Mouse (Mus musculus): ENCODE results near the gene Srgap2.
A peak's percentile ranks its signal among the peaks of the same experiment; 100 is the strongest.

The Srgap2 gene

GRCm38 (mm10) chr1:131345422-131346419 lies 181.4 kb downstream of the Srgap2 start:
- no peak for DNase-seq (ENCODE audit: low read depth, low spot score)

GRCm38 (mm10) chr1:131344691-131345090 lies 182.5 kb downstream of the Srgap2 start:
- DNase-seq (ENCODE audit: low read depth, low spot score) = no peak

GRCm38 (mm10) chr1:131336017-131336416 lies 191.1 kb downstream of the Srgap2 start:
- no peak for DNase-seq (ENCODE audit: low read depth, low spot score)

GRCm38 (mm10) chr1:131335604-131336003 lies 191.5 kb downstream of the Srgap2 start:
- no peak for DNase-seq (ENCODE audit: low read depth, low spot score)

- no peak for DNase-seq (ENCODE audit: low read depth, low spot score)
These were observed 196.0 kb downstream of the Srgap2 start for GRCm38 (mm10) chr1:131331180-131331579.

GRCm38 (mm10) chr1:131329093-131329492 lies 198.1 kb downstream of the Srgap2 start:
- peak; percentile 62 for DNase-seq (ENCODE audit: low read depth, low spot score)

GRCm38 (mm10) chr1:131327167-131327566 lies 200.0 kb downstream of the Srgap2 start:
- DNase-seq (ENCODE audit: low read depth, low spot score) = no peak

- no peak for DNase-seq (ENCODE audit: low read depth, low spot score)
These were observed 202.2 kb downstream of the Srgap2 start for GRCm38 (mm10) chr1:131324816-131325463.

- no peak for DNase-seq (ENCODE audit: low read depth, low spot score)
These were observed 207.4 kb downstream of the Srgap2 start for GRCm38 (mm10) chr1:131319598-131320330.

- no peak for DNase-seq (ENCODE audit: low read depth, low spot score)
These were observed 208.8 kb downstream of the Srgap2 start for GRCm38 (mm10) chr1:131318397-131318796.

GRCm38 (mm10) chr1:131317625-131318024 lies 209.5 kb downstream of the Srgap2 start:
- DNase-seq (ENCODE audit: low read depth, low spot score) = no peak

GRCm38 (mm10) chr1:131311284-131311683 lies 215.9 kb downstream of the Srgap2 start:
- no peak for DNase-seq (ENCODE audit: low read depth, low spot score)

- DNase-seq (ENCODE audit: low read depth, low spot score) = no peak
These were observed 216.8 kb downstream of the Srgap2 start for GRCm38 (mm10) chr1:131310237-131310818.

- DNase-seq (ENCODE audit: low read depth, low spot score) = no peak
These were observed 226.4 kb downstream of the Srgap2 start for GRCm38 (mm10) chr1:131300750-131301149.

GRCm38 (mm10) chr1:131299788-131300187 lies 227.4 kb downstream of the Srgap2 start:
- no peak for DNase-seq (ENCODE audit: low read depth, low spot score)

- DNase-seq (ENCODE audit: low read depth, low spot score) = no peak
These were observed 227.9 kb downstream of the Srgap2 start for GRCm38 (mm10) chr1:131299240-131299639.

GRCm38 (mm10) chr1:131298171-131298570 lies 229.0 kb downstream of the Srgap2 start:
- DNase-seq (ENCODE audit: low read depth, low spot score) = no peak

- no peak for DNase-seq (ENCODE audit: low read depth, low spot score)
These were observed 230.4 kb downstream of the Srgap2 start for GRCm38 (mm10) chr1:131296726-131297125.

- DNase-seq (ENCODE audit: low read depth, low spot score) = no peak
These were observed 232.0 kb downstream of the Srgap2 start for GRCm38 (mm10) chr1:131295200-131295599.

- no peak for DNase-seq (ENCODE audit: low read depth, low spot score)
These were observed 233.3 kb downstream of the Srgap2 start for GRCm38 (mm10) chr1:131293922-131294250.

- DNase-seq (ENCODE audit: low read depth, low spot score) = no peak
These were observed 233.8 kb downstream of the Srgap2 start for GRCm38 (mm10) chr1:131293221-131293921.

Measured in ZHBTc4 (cell line).